Mouse (Mus musculus) heart, postnatal 0 days (tissue): ENCODE measurements around the gene Ahcyl2. TPM values are rescaled to one million over a fixed set of nuclear protein-coding genes. Genes with fewer than 3 reads are reported as not detected.

Experiments
- ATAC-seq: fragments of 200-750 bp; cut with Nextera tagmentation; 2 replicates; pipeline ENCODE4 v1.8.0; 2017; ENCODE audit warnings: low read depth, moderate number of reproducible peaks, moderate library complexity; ENCODE audit not compliant: insufficient read depth
- DNase-seq: peaks from one replicate; pipeline ENCODE4 v3.0.0-alpha.2; 2016; ENCODE audit warnings: low spot score
- H3K27ac ChIP-seq: fragments of 300-500 bp; sonication (generic); 2 replicates; pipeline ENCODE4 v1.5.1; 2014; ENCODE audit warnings: low read depth, mild to moderate bottlenecking
- H3K27me3 ChIP-seq: fragments of 300-500 bp; sonication (generic); 2 replicates; pipeline ENCODE4 v1.6.1; 2014; ENCODE audit warnings: low read length, mixed read lengths; ENCODE audit not compliant: control insufficient read depth, insufficient read depth
- H3K36me3 ChIP-seq: fragments of 300-500 bp; sonication (generic); replicated peaks from 2 replicates; pipeline ENCODE4 v1.6.1; 2014; ENCODE audit warnings: low read length, mixed read lengths; ENCODE audit not compliant: control insufficient read depth, insufficient read depth
- H3K4me1 ChIP-seq: fragments of 300-500 bp; sonication (generic); 2 replicates; pipeline ENCODE4 v1.6.1; 2014; ENCODE audit warnings: antibody characterized with exemption; ENCODE audit not compliant: control insufficient read depth, insufficient read depth
- H3K4me2 ChIP-seq: fragments of 300-500 bp; sonication (generic); 2 replicates; pipeline ENCODE4 v1.6.1; 2014; ENCODE audit warnings: low read depth, mild to moderate bottlenecking, low read length, moderate library complexity
- H3K4me3 ChIP-seq: fragments of 300-500 bp; sonication (generic); 2 replicates; pipeline ENCODE4 v1.5.1; 2014; ENCODE audit warnings: low read depth, low read length
- H3K9ac ChIP-seq: fragments of 300-500 bp; sonication (generic); replicated peaks from 2 replicates; pipeline ENCODE4 v1.6.1; 2014; ENCODE audit warnings: low read depth, low read length, mixed read lengths
- H3K9me3 ChIP-seq: fragments of 300-500 bp; sonication (generic); replicated peaks from 2 replicates; pipeline ENCODE4 v1.6.1; 2016; ENCODE audit warnings: low read length; ENCODE audit not compliant: control insufficient read depth
- CTCF ChIP-seq: IDR thresholded peaks from 2 replicates; pipeline ENCODE4 v1.5.1; 2016; ENCODE audit warnings: antibody characterized with exemption, control low read depth, low read depth
- EP300 ChIP-seq: IDR thresholded peaks from 2 replicates; pipeline ENCODE4 v1.6.1; 2016; ENCODE audit warnings: antibody characterized with exemption, low read depth
- WGBS: fragments of 180-500 bp; shearing (Covaris S2); extraction: QIAGEN DNeasy Blood & Tissue Kit; methylation state at CpG from one replicate; pipeline ENCODE4 v1.1.7; 2014; 5-methylcytosine and 5-hydroxymethylcytosine counted together
- polyA plus RNA-seq: library from polyadenylated mRNA; unstranded; fragments of >200 nt; fragmentation: Nextera tagmentation; extraction: Ambion mirVana; gene quantifications from 2 replicates; pipeline ENCODE4 v1.2.1, GENCODE M21; 2015
- total RNA-seq: library from RNA; depleted of rRNA; stranded (reverse); fragments of >200 nt; gene quantifications from 2 replicates; pipeline ENCODE4 v1.2.3, GENCODE M21; 2014; ENCODE audit warnings: low replicate concordance

The Ahcyl2 gene
- total and polyA plus RNA-seq, 2 experiments from 2014 or later, result 3.4 to 31.6 TPM

GRCm38 (mm10) chr6:29772236-29772635 is 4.4 kb downstream of the Ahcyl2 start:
- Histone ChIP-seq H3K4me1 (0 out of 2 replicates have a peak, but pooled peaks cover 6% of the 10 kb centered on the region), H3K27me3 (no peaks in the 10 kb centered on the region), H3K9me3 (no peaks in the 10 kb centered on the region), H3K9ac (no peak overlapping the region), H3K27ac (no peak overlapping the region), H3K36me3 (no peaks in the 10 kb centered on the region), H3K4me2 (no peak overlapping the region), H3K4me3 (no peak overlapping the region)
- 88% methylated on average over 3 of the region's 3 CpGs for WGBS
- TF ChIP-seq EP300 (no peak), CTCF (no peak)
- ATAC-seq, result no peak
- DNase-seq, result no peak

GRCm38 (mm10) chr6:29774161-29774560 is 6.3 kb downstream of the Ahcyl2 start:
- no peaks in the 10 kb centered on the region for H3K27me3 ChIP-seq
- H3K9ac ChIP-seq, result no peak overlapping the region
- no peak for ATAC-seq
- DNase-seq, result no peak
- no peak overlapping the region for H3K4me3 ChIP-seq
- no peak overlapping the region for H3K4me2 ChIP-seq
- H3K9me3 ChIP-seq, result no peaks in the 10 kb centered on the region
- 0 out of 2 replicates have a peak, but pooled peaks cover 6% of the 10 kb centered on the region for H3K4me1 ChIP-seq
- TF ChIP-seq CTCF, result no peak
- TF ChIP-seq EP300, result no peak
- H3K36me3 ChIP-seq, result no peaks in the 10 kb centered on the region
- no peak overlapping the region for H3K27ac ChIP-seq
- WGBS, result 80% methylated on average over 1 of the region's 1 CpGs

GRCm38 (mm10) chr6:29775609-29776008 is 7.8 kb downstream of the Ahcyl2 start:
- Histone ChIP-seq H3K9me3 (no peaks in the 10 kb centered on the region), H3K27ac (no peak overlapping the region), H3K36me3 (no peaks in the 10 kb centered on the region), H3K4me1 (no peaks in the 10 kb centered on the region), H3K27me3 (no peaks in the 10 kb centered on the region), H3K9ac (no peak overlapping the region), H3K4me3 (no peak overlapping the region), H3K4me2 (no peak overlapping the region)
- ATAC-seq (no peak), DNase-seq (no peak)
- WGBS, result 75% methylated on average over 1 of the region's 1 CpGs
- TF ChIP-seq EP300 (no peak), CTCF (no peak)

GRCm38 (mm10) chr6:29776542-29777237 is 8.9 kb downstream of the Ahcyl2 start:
- no peak for TF ChIP-seq CTCF
- TF ChIP-seq EP300, result no peak
- no peak for DNase-seq
- no peaks in the 10 kb centered on the region for H3K9me3 ChIP-seq
- 73% methylated on average over 4 of the region's 4 CpGs for WGBS
- no peak overlapping the region for H3K4me3 ChIP-seq
- no peaks in the 10 kb centered on the region for H3K36me3 ChIP-seq
- no peaks in the 10 kb centered on the region for H3K4me1 ChIP-seq
- no peak overlapping the region for H3K27ac ChIP-seq
- no peaks in the 10 kb centered on the region for H3K27me3 ChIP-seq
- no peak for ATAC-seq
- no peak overlapping the region for H3K4me2 ChIP-seq
- no peak overlapping the region for H3K9ac ChIP-seq

- no peaks in the 10 kb centered on the region for H3K4me1 ChIP-seq
- no peak for DNase-seq
- no peak overlapping the region for H3K4me2 ChIP-seq
- H3K27ac ChIP-seq, result no peak overlapping the region
- WGBS, result 81% methylated on average over 3 of the region's 3 CpGs
- no peak overlapping the region for H3K9ac ChIP-seq
- no peaks in the 10 kb centered on the region for H3K27me3 ChIP-seq
- no peak for ATAC-seq
- H3K9me3 ChIP-seq, result no peaks in the 10 kb centered on the region
- TF ChIP-seq EP300 (no peak), CTCF (no peak)
- no peak overlapping the region for H3K4me3 ChIP-seq
- H3K36me3 ChIP-seq, result no peaks in the 10 kb centered on the region
Measured at GRCm38 (mm10) chr6:29777238-29777555, 9.4 kb downstream of the Ahcyl2 start.

- ATAC-seq (no peak), DNase-seq (no peak)
- Histone ChIP-seq H3K36me3 (no peaks in the 10 kb centered on the region), H3K27ac (no peak overlapping the region), H3K4me3 (no peak overlapping the region), H3K4me2 (no peak overlapping the region), H3K4me1 (no peaks in the 10 kb centered on the region), H3K27me3 (no peaks in the 10 kb centered on the region), H3K9ac (no peak overlapping the region), H3K9me3 (no peaks in the 10 kb centered on the region)
- TF ChIP-seq EP300 (no peak), CTCF (no peak)
Measured at GRCm38 (mm10) chr6:29780082-29780481, 12.3 kb downstream of the Ahcyl2 start.
